Comparison of ENCODE assay signal across 32 mouse cellular contexts in genomic region chr1:77567657-77568056, GRCm38 (mm10). TPM values are rescaled to one million over a fixed set of nuclear protein-coding genes. Genes with fewer than 3 reads are reported as not detected.
DNase-seq lines count a peak whose midpoint lies in the region; ATAC-seq and TF ChIP-seq lines count a peak whose summit lies in the region.
"Had no signal": no experiment of that assay in that cellular context is flagged by ENCODE, and none has a peak within 500 bp of the region (broad histone marks: within the 10 kb centered on the region; RNA-seq: fewer than 3 reads in every experiment).

No protein-coding gene starts in this region.

- no peak overlapping the region for H3K9ac ChIP-seq in midbrain, embryonic 11.5 days (ENCODE audit: low read length)
- H3K9ac ChIP-seq in midbrain, embryonic 16.5 days (ENCODE audit: low read depth, low read length): no peak overlapping the region
- H3K9ac ChIP-seq in forebrain, postnatal 0 days: no peak overlapping the region
- no peak overlapping the region for H3K9ac ChIP-seq in heart, adult 2 months (ENCODE audit: low read depth, low read length)
- H3K9ac ChIP-seq: embryonic facial prominence, embryonic 15.5 days; intestine, embryonic 15.5 days; limb, embryonic 12.5 days; liver, postnatal 0 days; neural tube, embryonic 13.5 days had no signal

- DNase-seq in frontal cortex, postnatal 10 days (ENCODE audit: low spot score in 2 of 2): peak; percentile 36 to 48
- DNase-seq in frontal cortex, postnatal 25 days (ENCODE audit: low spot score in 2 of 2): no peak
- peak; percentile 31 for DNase-seq in midbrain, embryonic 11.5 days (ENCODE audit: low spot score, missing footprints)
- peak; percentile 73 for DNase-seq in brain, embryonic 14.5 days (ENCODE audit: low read depth)
- DNase-seq in forebrain, postnatal 0 days: peak; percentile 73
- no peak for DNase-seq in heart, adult 2 months
- no peak for DNase-seq in MN1 (ENCODE audit: low spot score)
- DNase-seq: adrenal gland, adult 8-10 months; B cell, adult 2 months; cerebellum, adult 9-10 months; gastrocnemius, adult 2 months; heart, postnatal 4 days; kidney, adult 8-10 months; kidney, postnatal 25 days; layer of hippocampus, adult 9-11 months; liver, postnatal 0 days; retina, postnatal 1 day; spleen, adult 18-20 months; thymus, postnatal 14 days had no signal

- no peaks in the 10 kb centered on the region for H3K36me3 ChIP-seq in midbrain, embryonic 11.5 days (ENCODE audit: control insufficient read depth, insufficient read depth, low read length)
- H3K36me3 ChIP-seq in midbrain, embryonic 16.5 days (ENCODE audit: control insufficient read depth, insufficient read depth, low read length): no peaks in the 10 kb centered on the region
- H3K36me3 ChIP-seq in forebrain, postnatal 0 days (ENCODE audit: insufficient read depth): no peaks in the 10 kb centered on the region
- no peaks in the 10 kb centered on the region for H3K36me3 ChIP-seq in heart, adult 2 months (ENCODE audit: control insufficient read depth, insufficient read depth, low read length)
- H3K36me3 ChIP-seq: embryonic facial prominence, embryonic 15.5 days; G1E; heart, embryonic 10.5 days; intestine, embryonic 15.5 days; limb, embryonic 12.5 days; neural tube, embryonic 13.5 days had no signal

- H3K4me1 ChIP-seq in midbrain, embryonic 11.5 days (ENCODE audit: control insufficient read depth, insufficient read depth, low read length): 0 out of 2 replicates have a peak, but pooled peaks cover 3% of the 10 kb centered on the region
- H3K4me1 ChIP-seq in midbrain, embryonic 16.5 days (ENCODE audit: control insufficient read depth, insufficient read depth, low read length): 0 out of 2 replicates have a peak, but pooled peaks cover 3% of the 10 kb centered on the region
- peaks cover 6% of the 10 kb centered on the region; the same call in 1 of the 2 replicates for H3K4me1 ChIP-seq in forebrain, postnatal 0 days (ENCODE audit: insufficient read depth)
- H3K4me1 ChIP-seq in heart, adult 2 months (ENCODE audit: control insufficient read depth, insufficient read depth, low read length): no peaks in the 10 kb centered on the region
- H3K4me1 ChIP-seq: embryonic facial prominence, embryonic 15.5 days; heart, embryonic 10.5 days; intestine, embryonic 15.5 days; limb, embryonic 12.5 days had no signal

- no peak for ATAC-seq in midbrain, embryonic 11.5 days (ENCODE audit: low FRiP score)
- no peak for ATAC-seq in midbrain, embryonic 16.5 days
- peak; percentile 90 for ATAC-seq in forebrain, postnatal 0 days
- ATAC-seq: hindbrain, embryonic 16.5 days; intestine, embryonic 15.5 days; liver, postnatal 0 days; lung, postnatal 0 days had no signal

- no peak for TF ChIP-seq EP300 in heart, adult 2 months (IDR thresholded peaks at IDR 0.05; ENCODE audit: insufficient read depth, low read depth, low read length)

- TF ChIP-seq CTCF in brain, embryonic 14.5 days (IDR thresholded peaks at IDR 0.05; ENCODE audit: borderline replicate concordance, extremely low read depth, insufficient read depth, insufficient read length): no peak
- no peak for TF ChIP-seq CTCF in forebrain, postnatal 0 days (IDR thresholded peaks at IDR 0.05; ENCODE audit: low read depth)
- no peak for TF ChIP-seq CTCF in heart, adult 2 months (IDR thresholded peaks at IDR 0.05)

- H3K79me2 ChIP-seq in heart, adult 2 months (replicated peaks; ENCODE audit: control insufficient read depth, insufficient read depth, low read length): no peaks in the 10 kb centered on the region

- WGBS in midbrain, embryonic 11.5 days: 67% methylated on average over 7 of the region's 7 CpGs
- 47% methylated on average over 7 of the region's 7 CpGs for WGBS in midbrain, embryonic 16.5 days
- WGBS in forebrain, postnatal 0 days: 49% methylated on average over 7 of the region's 7 CpGs
- WGBS in heart, adult 2 months: 64% methylated on average over 7 of the region's 7 CpGs

- intact Hi-C loops in heart, adult 2 months (cut with DNase I): no loop called here

- TF ChIP-seq POLR2A in brain, embryonic 14.5 days (IDR thresholded peaks at IDR 0.05; ENCODE audit: borderline replicate concordance, extremely low read depth, insufficient read depth, insufficient read length, poor library complexity, severe bottlenecking): no peak
- TF ChIP-seq POLR2A in heart, adult 2 months (IDR thresholded peaks at IDR 0.05; ENCODE audit: insufficient read depth, low read depth, low read length): no peak

- no peaks in the 10 kb centered on the region for H3K27me3 ChIP-seq in midbrain, embryonic 11.5 days (ENCODE audit: control insufficient read depth, insufficient read depth, low read length)
- no peaks in the 10 kb centered on the region for H3K27me3 ChIP-seq in midbrain, embryonic 16.5 days (ENCODE audit: control insufficient read depth, insufficient read depth, low read depth, low read length)
- H3K27me3 ChIP-seq in forebrain, postnatal 0 days (ENCODE audit: insufficient read depth, low read length): no peaks in the 10 kb centered on the region
- no peaks in the 10 kb centered on the region for H3K27me3 ChIP-seq in heart, adult 2 months (ENCODE audit: control insufficient read depth, insufficient read depth, low read length)
- H3K27me3 ChIP-seq: CH12.LX; embryonic facial prominence, embryonic 15.5 days; intestine, embryonic 15.5 days; limb, embryonic 12.5 days; neural tube, embryonic 13.5 days had no signal

- no peak overlapping the region for H3K4me2 ChIP-seq in midbrain, embryonic 11.5 days
- no peak overlapping the region for H3K4me2 ChIP-seq in midbrain, embryonic 16.5 days (ENCODE audit: low read length)
- no peak overlapping the region; the same call in 1 of the 2 replicates for H3K4me2 ChIP-seq in forebrain, postnatal 0 days (ENCODE audit: low read depth)
- H3K4me2 ChIP-seq: embryonic facial prominence, embryonic 15.5 days; intestine, embryonic 15.5 days; limb, embryonic 12.5 days; liver, embryonic 11.5 days; neural tube, embryonic 13.5 days had no signal

- no peak overlapping the region for H3K4me3 ChIP-seq in midbrain, embryonic 11.5 days (ENCODE audit: low read depth, low read length)
- no peak overlapping the region for H3K4me3 ChIP-seq in midbrain, embryonic 16.5 days (ENCODE audit: low read depth, low read length)
- no peak overlapping the region for H3K4me3 ChIP-seq in forebrain, postnatal 0 days (ENCODE audit: low read depth, low read length)
- H3K4me3 ChIP-seq in heart, adult 2 months: no peak overlapping the region
- H3K4me3 ChIP-seq: embryonic facial prominence, embryonic 15.5 days; gastrocnemius, adult 2 months; heart, embryonic 10.5 days; intestine, embryonic 15.5 days; limb, embryonic 12.5 days; myocyte; neural tube, embryonic 13.5 days had no signal

- no peaks in the 10 kb centered on the region for H3K9me3 ChIP-seq in midbrain, embryonic 11.5 days (ENCODE audit: control insufficient read depth, low read length)
- no peaks in the 10 kb centered on the region for H3K9me3 ChIP-seq in midbrain, embryonic 16.5 days (replicated peaks; ENCODE audit: control insufficient read depth, low read length, poor library complexity, severe bottlenecking)
- H3K9me3 ChIP-seq in forebrain, postnatal 0 days (ENCODE audit: low read length): no peaks in the 10 kb centered on the region
- H3K9me3 ChIP-seq: embryonic facial prominence, embryonic 15.5 days; heart, embryonic 10.5 days; intestine, embryonic 15.5 days; limb, embryonic 12.5 days; neural tube, embryonic 13.5 days had no signal

- H3K27ac ChIP-seq in midbrain, embryonic 11.5 days (ENCODE audit: low read depth, low read length): no peak overlapping the region
- no peak overlapping the region for H3K27ac ChIP-seq in midbrain, embryonic 16.5 days (ENCODE audit: low read length)
- H3K27ac ChIP-seq in forebrain, postnatal 0 days (ENCODE audit: low read depth, low read length): peak overlapping the region; percentile 85
- H3K27ac ChIP-seq in heart, adult 2 months: no peak overlapping the region
- H3K27ac ChIP-seq: embryonic facial prominence, embryonic 15.5 days; gastrocnemius, adult 2 months; heart, embryonic 10.5 days; intestine, embryonic 15.5 days; limb, embryonic 12.5 days; macrophage; neural tube, embryonic 13.5 days had no signal

RNA-seq across cellular contexts. Expression of gene Epha4, which starts 52.8 kb away (rescaled TPM):
- polyA plus RNA-seq in midbrain, embryonic 11.5 days (2014; fragmentation: Nextera tagmentation; extraction: Ambion mirVana): 19.4 and 24.4 TPM in 2 replicates
- 30.4 and 36.8 TPM in 2 replicates for polyA plus RNA-seq in midbrain, embryonic 16.5 days (2015; fragmentation: Nextera tagmentation; extraction: Ambion mirVana)
- 56.5 and 61.0 TPM in 2 replicates for polyA plus RNA-seq in brain, embryonic 14.5 days (2012; rRNA removed)
- 111 and 118 TPM in 2 replicates for total RNA-seq in forebrain, postnatal 0 days (2014; rRNA removed)
- polyA plus RNA-seq in forebrain, postnatal 0 days (2015; fragmentation: Nextera tagmentation; extraction: Ambion mirVana): 45.9 and 58.7 TPM in 2 replicates
- 10 to 100 TPM; 25.4 to 45.5 TPM for total RNA-seq in heart, adult 2 months (2021)
- 28.4 and 62.6 TPM in 2 replicates for polyA plus RNA-seq in heart, adult 2 months (2012; rRNA removed)
- polyA plus RNA-seq: G1E, macrophage had no signal

Comparison
In these comparisons a context has a peak if more than half of its experiments do, and no peak if none do; other contexts are left out.
1. DNase-seq: peak in frontal cortex, postnatal 10 days (2 of 2), midbrain, embryonic 11.5 days (single experiment), brain, embryonic 14.5 days (single experiment) and forebrain, postnatal 0 days (single experiment); none in frontal cortex, postnatal 25 days (0 of 2), heart, adult 2 months (0 of 2) and MN1 (single experiment).